ENCODE assay signal across 9 mouse cellular contexts in genomic region chr2:178758366-178758765, GRCm38 (mm10).
DNase-seq lines count a peak whose midpoint lies in the region; ATAC-seq and TF ChIP-seq lines count a peak whose summit lies in the region.
"Had no signal": no experiment of that assay in that cellular context is flagged by ENCODE, and none has a peak within 500 bp of the region (broad histone marks: within the 10 kb centered on the region; RNA-seq: fewer than 3 reads in every experiment).

No protein-coding gene starts in this region.

- intact Hi-C loops in left cerebral cortex, postnatal 25 days (cut with DNase I) = loop anchor here (10.0 kb wide), 2 partner anchors 126 to 254 kb away; no protein-coding TSS in a partner anchor

- H3K4me1 ChIP-seq in intestine, postnatal 0 days (replicated peaks; ENCODE audit: control insufficient read depth, insufficient read depth, low read length) = no peaks in the 10 kb centered on the region
- no peaks in the 10 kb centered on the region for H3K4me1 ChIP-seq in intestine, embryonic 15.5 days (replicated peaks)
- no peaks in the 10 kb centered on the region for H3K4me1 ChIP-seq in bone marrow, adult 2 months (ENCODE audit: control insufficient read depth, insufficient read depth, low read length)
- H3K4me1 ChIP-seq in hindbrain, embryonic 15.5 days (replicated peaks) = no peaks in the 10 kb centered on the region
- peaks cover 4% of the 10 kb centered on the region; the same call in 1 of the 2 replicates for H3K4me1 ChIP-seq in olfactory bulb, adult 2 months (ENCODE audit: control insufficient read depth, insufficient read depth, low read length)
- H3K4me1 ChIP-seq: midbrain, embryonic 12.5 days had no signal

- TF ChIP-seq CTCF in intestine, postnatal 0 days (IDR thresholded peaks at IDR 0.05; ENCODE audit: low read depth) = peak; percentile 85
- peak; percentile 80 for TF ChIP-seq CTCF in bone marrow, adult 2 months (IDR thresholded peaks at IDR 0.05; ENCODE audit: control insufficient read depth, insufficient read depth, low read length)
- peak; percentile 29; the same call in 1 of the 2 replicates for TF ChIP-seq CTCF in olfactory bulb, adult 2 months (IDR thresholded peaks at IDR 0.05; ENCODE audit: insufficient read depth, low read depth, low read length)

- WGBS in intestine, postnatal 0 days = 4% methylated on average over 2 of the region's 2 CpGs
- WGBS in intestine, embryonic 15.5 days = 6% methylated on average over 2 of the region's 2 CpGs
- WGBS in bone marrow, adult 2 months = 1% methylated on average over 2 of the region's 2 CpGs
- 8% methylated on average over 2 of the region's 2 CpGs for WGBS in hindbrain, embryonic 15.5 days
- 14% methylated on average over 2 of the region's 2 CpGs for WGBS in olfactory bulb, adult 2 months

- DNase-seq in left cerebral cortex, postnatal 25 days (ENCODE audit: low spot score in 2 of 2) = peak; percentile 67 to 72
- DNase-seq in thymus, postnatal 36 days = peak; percentile 37 to 50

- no peaks in the 10 kb centered on the region for H3K27me3 ChIP-seq in intestine, postnatal 0 days (replicated peaks; ENCODE audit: control insufficient read depth, insufficient read depth, low read length)
- H3K27me3 ChIP-seq in intestine, embryonic 15.5 days (replicated peaks) = no peaks in the 10 kb centered on the region
- no peaks in the 10 kb centered on the region for H3K27me3 ChIP-seq in hindbrain, embryonic 15.5 days

- TF ChIP-seq POLR2A in bone marrow, adult 2 months (IDR thresholded peaks at IDR 0.05; ENCODE audit: borderline replicate concordance, control insufficient read depth, low read depth, low read length) = no peak
- no peak for TF ChIP-seq POLR2A in olfactory bulb, adult 2 months (IDR thresholded peaks at IDR 0.05; ENCODE audit: insufficient read depth, low read depth, low read length)

- H3K9ac ChIP-seq in intestine, postnatal 0 days (ENCODE audit: low read depth, low read length) = no peak overlapping the region
- H3K9ac ChIP-seq in intestine, embryonic 15.5 days = no peak overlapping the region
- no peak overlapping the region for H3K9ac ChIP-seq in hindbrain, embryonic 15.5 days
- H3K9ac ChIP-seq: midbrain, embryonic 12.5 days had no signal

- H3K9me3 ChIP-seq in intestine, postnatal 0 days (ENCODE audit: control insufficient read depth) = no peaks in the 10 kb centered on the region
- H3K9me3 ChIP-seq in intestine, embryonic 15.5 days = no peaks in the 10 kb centered on the region
- H3K9me3 ChIP-seq in hindbrain, embryonic 15.5 days = no peaks in the 10 kb centered on the region
- H3K9me3 ChIP-seq: midbrain, embryonic 12.5 days had no signal

- H3K36me3 ChIP-seq in intestine, postnatal 0 days (ENCODE audit: control insufficient read depth, insufficient read depth) = no peaks in the 10 kb centered on the region
- H3K36me3 ChIP-seq in intestine, embryonic 15.5 days = no peaks in the 10 kb centered on the region
- no peaks in the 10 kb centered on the region for H3K36me3 ChIP-seq in hindbrain, embryonic 15.5 days
- H3K36me3 ChIP-seq: midbrain, embryonic 12.5 days had no signal

- no peak overlapping the region for H3K27ac ChIP-seq in intestine, postnatal 0 days (ENCODE audit: low read depth, low read length)
- H3K27ac ChIP-seq in intestine, embryonic 15.5 days = no peak overlapping the region
- H3K27ac ChIP-seq in bone marrow, adult 2 months (ENCODE audit: control insufficient read depth, insufficient read depth, low read depth, low read length, poor library complexity) = no peak overlapping the region
- H3K27ac ChIP-seq in hindbrain, embryonic 15.5 days (replicated peaks) = no peak overlapping the region
- no peak overlapping the region for H3K27ac ChIP-seq in olfactory bulb, adult 2 months (ENCODE audit: insufficient read depth, low read depth, low read length)
- H3K27ac ChIP-seq: midbrain, embryonic 12.5 days had no signal

- H3K4me2 ChIP-seq in intestine, postnatal 0 days (replicated peaks; ENCODE audit: low read depth) = no peak overlapping the region
- H3K4me2 ChIP-seq in intestine, embryonic 15.5 days (replicated peaks) = no peak overlapping the region
- no peak overlapping the region for H3K4me2 ChIP-seq in hindbrain, embryonic 15.5 days
- H3K4me2 ChIP-seq: midbrain, embryonic 12.5 days had no signal

- no peak for ATAC-seq in intestine, postnatal 0 days
- ATAC-seq in intestine, embryonic 15.5 days = no peak
- peak; percentile 62; the same call in 1 of the 2 replicates for ATAC-seq in erythroblast, adult 5-6 weeks (replicated peaks; ENCODE audit: low FRiP score, poor library complexity, severe bottlenecking)
- ATAC-seq in hindbrain, embryonic 15.5 days (ENCODE audit: low FRiP score, low read depth) = 0 out of 2 replicates have a peak, but pooled peaks have one; percentile 48

- H3K4me3 ChIP-seq in intestine, postnatal 0 days (ENCODE audit: low read depth, low read length) = no peak overlapping the region
- H3K4me3 ChIP-seq in intestine, embryonic 15.5 days (replicated peaks) = no peak overlapping the region
- H3K4me3 ChIP-seq in bone marrow, adult 2 months (replicated peaks; ENCODE audit: control insufficient read depth, low read depth, low read length) = no peak overlapping the region
- H3K4me3 ChIP-seq in hindbrain, embryonic 15.5 days = no peak overlapping the region
- H3K4me3 ChIP-seq in olfactory bulb, adult 2 months (ENCODE audit: insufficient read depth, low read depth, low read length) = no peak overlapping the region
- H3K4me3 ChIP-seq: midbrain, embryonic 12.5 days had no signal

Comparison
In these comparisons a context has a peak if more than half of its experiments do, and no peak if none do; other contexts are left out.
1. ATAC-seq: peak in erythroblast, adult 5-6 weeks (single experiment) and hindbrain, embryonic 15.5 days (single experiment); none in intestine, postnatal 0 days (single experiment) and intestine, embryonic 15.5 days (single experiment).
2. CTCF ChIP-seq: peak in every context shown above with its lines; median percentile 85 in intestine, postnatal 0 days; 80 in bone marrow, adult 2 months; 29 in olfactory bulb, adult 2 months.